Mouse (Mus musculus): ENCODE data around the gene 4632433K11Rik. TPM values are rescaled to one million over a fixed set of nuclear protein-coding genes. Genes with fewer than 3 reads are reported as not detected.
A peak's percentile ranks its signal among the peaks of the same experiment; 100 is the strongest.

Gene 4632433K11Rik
- polyA plus RNA-seq (2012; rRNA removed) (not detected in 2 replicates), polyA plus RNA-seq (2014; fragmentation: Nextera tagmentation; extraction: Ambion mirVana) (not detected in 2 replicates)

GRCm38 (mm10) chr7:5033818-5034217 lies at the start of gene 4632433K11Rik:
Gene 4632433K11Rik, plus strand, starts transcription at chr7:5034118.
- Histone ChIP-seq H3K4me1 (ENCODE audit: control insufficient read depth, insufficient read depth, low read length) (peaks cover 3% of the 10 kb centered on the region; the same call in 1 of the 2 replicates), H3K9ac (ENCODE audit: low read depth, low read length, severe bottlenecking) (no peak within 1 kb of the TSS), H3K36me3 (ENCODE audit: control insufficient read depth, insufficient read depth, low read length) (peaks cover 77% of the 10 kb centered on the region), H3K27ac (replicated peaks; ENCODE audit: low read depth, low read length) (no peak within 1 kb of the TSS), H3K4me3 (replicated peaks; ENCODE audit: low read length) (no peak within 1 kb of the TSS), H3K27me3 (ENCODE audit: control insufficient read depth, insufficient read depth, low read length) (no peaks in the 10 kb centered on the region), H3K9me3 (ENCODE audit: control insufficient read depth, low read length) (peaks cover 42% of the 10 kb centered on the region), H3K4me2 (replicated peaks; ENCODE audit: low read depth, low read length, severe bottlenecking) (no peak within 1 kb of the TSS)
- DNase-seq (ENCODE audit: low spot score) (no peak), ATAC-seq (ENCODE audit: low FRiP score, low read depth) (no peak)
- WGBS: 92% methylated on average over 3 of the region's 3 CpGs
- TF ChIP-seq POLR2A (IDR thresholded peaks at IDR 0.05; ENCODE audit: borderline replicate concordance, extremely low read depth, insufficient read depth, insufficient read length): no peak

- H3K9me3 ChIP-seq (ENCODE audit: control insufficient read depth, low read length): 0 out of 2 replicates have a peak, but pooled peaks cover 3% of the 10 kb centered on the region
- H3K4me2 ChIP-seq (replicated peaks; ENCODE audit: low read depth, low read length, severe bottlenecking): no peak overlapping the region
- no peak overlapping the region for H3K4me3 ChIP-seq (replicated peaks; ENCODE audit: low read length)
- H3K9ac ChIP-seq (ENCODE audit: low read depth, low read length, severe bottlenecking): no peak overlapping the region
- H3K27ac ChIP-seq (replicated peaks; ENCODE audit: low read depth, low read length): no peak overlapping the region
- peaks cover 17% of the 10 kb centered on the region for H3K36me3 ChIP-seq (ENCODE audit: control insufficient read depth, insufficient read depth, low read length)
- ATAC-seq (ENCODE audit: low FRiP score, low read depth) (no peak), DNase-seq (ENCODE audit: low spot score) (no peak)
- TF ChIP-seq POLR2A (IDR thresholded peaks at IDR 0.05; ENCODE audit: borderline replicate concordance, extremely low read depth, insufficient read depth, insufficient read length): no peak
- H3K27me3 ChIP-seq (ENCODE audit: control insufficient read depth, insufficient read depth, low read length): peaks cover under 1% of the 10 kb centered on the region; the same call in 1 of the 2 replicates
- no peaks in the 10 kb centered on the region for H3K4me1 ChIP-seq (ENCODE audit: control insufficient read depth, insufficient read depth, low read length)
- 68% methylated on average over 2 of the region's 2 CpGs for WGBS
Measured at GRCm38 (mm10) chr7:4988250-4988649, 45.7 kb upstream of the 4632433K11Rik start.

- H3K36me3 ChIP-seq (ENCODE audit: control insufficient read depth, insufficient read depth, low read length): peaks cover 24% of the 10 kb centered on the region
- no peak for ATAC-seq (ENCODE audit: low FRiP score, low read depth)
- H3K9me3 ChIP-seq (ENCODE audit: control insufficient read depth, low read length): 0 out of 2 replicates have a peak, but pooled peaks cover 3% of the 10 kb centered on the region
- DNase-seq (ENCODE audit: low spot score): no peak
- no peak overlapping the region; the same call in 1 of the 2 replicates for H3K4me2 ChIP-seq (replicated peaks; ENCODE audit: low read depth, low read length, severe bottlenecking)
- H3K27me3 ChIP-seq (ENCODE audit: control insufficient read depth, insufficient read depth, low read length): peaks cover 16% of the 10 kb centered on the region
- 45% methylated on average over 36 of the region's 55 CpGs for WGBS
- H3K4me3 ChIP-seq (replicated peaks; ENCODE audit: low read length): peak overlapping the region; percentile 7; the same call in 1 of the 2 replicates
- no peak overlapping the region for H3K27ac ChIP-seq (replicated peaks; ENCODE audit: low read depth, low read length)
- H3K9ac ChIP-seq (ENCODE audit: low read depth, low read length, severe bottlenecking): no peak overlapping the region
- peaks cover 17% of the 10 kb centered on the region for H3K4me1 ChIP-seq (ENCODE audit: control insufficient read depth, insufficient read depth, low read length)
- TF ChIP-seq POLR2A (IDR thresholded peaks at IDR 0.05; ENCODE audit: borderline replicate concordance, extremely low read depth, insufficient read depth, insufficient read length): no peak
Measured at GRCm38 (mm10) chr7:4993347-4993998, 40.4 kb upstream of the 4632433K11Rik start.

GRCm38 (mm10) chr7:4993999-4994788 lies 39.7 kb upstream of the 4632433K11Rik start:
- Histone ChIP-seq H3K4me3 (replicated peaks; ENCODE audit: low read length) (peak overlapping the region; percentile 7; the same call in 1 of the 2 replicates), H3K9ac (ENCODE audit: low read depth, low read length, severe bottlenecking) (no peak overlapping the region; the same call in 1 of the 2 replicates), H3K36me3 (ENCODE audit: control insufficient read depth, insufficient read depth, low read length) (peaks cover 24% of the 10 kb centered on the region), H3K4me2 (replicated peaks; ENCODE audit: low read depth, low read length, severe bottlenecking) (peak overlapping the region; percentile 81), H3K27me3 (ENCODE audit: control insufficient read depth, insufficient read depth, low read length) (peaks cover 16% of the 10 kb centered on the region), H3K27ac (replicated peaks; ENCODE audit: low read depth, low read length) (no peak overlapping the region), H3K9me3 (ENCODE audit: control insufficient read depth, low read length) (0 out of 2 replicates have a peak, but pooled peaks cover 3% of the 10 kb centered on the region), H3K4me1 (ENCODE audit: control insufficient read depth, insufficient read depth, low read length) (peaks cover 17% of the 10 kb centered on the region)
- no peak for DNase-seq (ENCODE audit: low spot score)
- no peak for TF ChIP-seq POLR2A (IDR thresholded peaks at IDR 0.05; ENCODE audit: borderline replicate concordance, extremely low read depth, insufficient read depth, insufficient read length)
- no peak for ATAC-seq (ENCODE audit: low FRiP score, low read depth)
- 52% methylated on average over 56 of the region's 59 CpGs for WGBS
